Mouse (Mus musculus) E14TG2a.4 (cell line): Measurements from ENCODE around the gene Il11ra1.

Experiments used
- CTCF ChIP-seq: conservative IDR thresholded peaks from 2 replicates; pipeline ENCODE4 v1.5.1; 2014; ENCODE audit warnings: low read length
- NANOG ChIP-seq: IDR thresholded peaks from 2 replicates; pipeline ENCODE4 v1.6.1; 2014; ENCODE audit warnings: borderline replicate concordance, low read length, mixed read lengths
- POU5F1 ChIP-seq: IDR thresholded peaks from 2 replicates; pipeline ENCODE4 v1.6.1; 2014; ENCODE audit warnings: low read length, borderline replicate concordance

GRCm38 (mm10) chr4:41681176-41681575 is 18.6 kb upstream of the Il11ra1 start:
- TF ChIP-seq CTCF: no peak
- TF ChIP-seq NANOG: no peak
- TF ChIP-seq POU5F1: no peak
